Mouse (Mus musculus): ENCODE measurements around the gene App.

DNA sequence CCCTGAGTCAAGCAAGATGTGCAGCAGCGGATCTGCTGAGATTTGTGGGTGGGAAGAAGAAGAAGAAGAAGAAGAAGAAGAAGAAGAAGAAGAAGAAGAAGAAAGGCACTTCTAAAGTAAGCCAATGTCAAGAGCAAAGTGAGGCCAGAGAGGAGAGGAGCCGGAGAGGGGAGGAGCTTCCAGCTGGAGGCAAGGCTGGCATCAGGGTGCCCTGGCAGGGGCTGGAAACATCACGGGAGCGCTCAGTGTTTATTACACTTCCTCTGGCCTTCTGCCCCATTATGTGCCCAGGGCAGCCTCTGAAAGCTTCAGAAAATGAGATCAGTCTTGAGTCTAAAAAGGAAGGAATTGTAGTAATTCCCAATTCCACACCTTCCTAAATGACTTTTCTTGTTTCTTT lies 145.2 kb downstream of the App start:
- TF ChIP-seq CTCF (IDR thresholded peaks at IDR 0.05; ENCODE audit: low read depth): no peak
- TF ChIP-seq EP300 (IDR thresholded peaks at IDR 0.05; ENCODE audit: low read depth): no peak
